Mouse (Mus musculus) spleen, adult 2 months (tissue): ENCODE data around the gene Cd276.

Source experiments
- CTCF ChIP-seq: fragments of 200-500 bp; IDR thresholded peaks from 2 replicates; pipeline ENCODE4 v1.5.1; 2011; ENCODE audit warnings: mild to moderate bottlenecking, inconsistent platforms; ENCODE audit not compliant: insufficient read depth, insufficient read length, insufficient replicate concordance; ENCODE audit errors: extremely low read depth
- POLR2A ChIP-seq: fragments of 200-500 bp; IDR thresholded peaks from 2 replicates; pipeline ENCODE4 v1.6.1; 2011; ENCODE audit warnings: low read depth, low read length, inconsistent platforms

DNA sequence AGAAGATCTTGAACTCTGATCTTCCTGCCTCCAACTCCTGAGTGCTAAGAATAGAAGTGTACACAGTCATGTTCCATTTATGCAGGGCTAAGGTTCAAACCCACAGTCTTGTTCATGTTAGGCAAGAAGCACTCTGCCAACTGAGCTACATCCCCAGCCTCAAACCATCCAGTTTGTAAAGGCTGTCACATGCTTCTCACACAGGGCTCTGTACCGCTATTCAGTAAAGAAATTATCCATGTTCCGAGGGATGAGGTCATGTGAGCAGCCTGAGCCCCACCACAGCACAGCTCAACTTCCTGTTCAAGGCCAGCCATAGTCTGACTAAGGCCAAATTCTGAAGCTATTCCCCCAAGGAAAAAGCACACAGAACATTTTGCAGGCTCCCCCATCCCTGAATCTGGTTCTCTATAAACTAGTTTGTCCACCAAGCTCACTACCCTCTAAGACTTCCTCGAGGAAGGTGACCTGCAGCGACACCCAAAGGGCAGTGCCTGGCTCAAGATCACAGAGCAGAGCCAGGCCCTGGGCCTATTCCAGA lies 33.3 kb downstream of the Cd276 start:
- TF ChIP-seq CTCF (no peak), POLR2A (no peak)
